Mouse (Mus musculus) liver, adult 2 months (tissue): ENCODE measurements around the gene Klhdc8a.

ENCODE experiments used
- CTCF ChIP-seq: fragments of 200-500 bp; IDR thresholded peaks from 2 replicates; pipeline ENCODE4 v1.5.1; 2011; ENCODE audit warnings: low read depth, low read length, control low read depth
- POLR2A ChIP-seq: fragments of 200-500 bp; IDR thresholded peaks from 2 replicates; pipeline ENCODE4 v1.6.1; 2011; ENCODE audit warnings: low read length, control low read depth; ENCODE audit not compliant: insufficient read depth; ENCODE audit errors: extremely low read depth

DNA sequence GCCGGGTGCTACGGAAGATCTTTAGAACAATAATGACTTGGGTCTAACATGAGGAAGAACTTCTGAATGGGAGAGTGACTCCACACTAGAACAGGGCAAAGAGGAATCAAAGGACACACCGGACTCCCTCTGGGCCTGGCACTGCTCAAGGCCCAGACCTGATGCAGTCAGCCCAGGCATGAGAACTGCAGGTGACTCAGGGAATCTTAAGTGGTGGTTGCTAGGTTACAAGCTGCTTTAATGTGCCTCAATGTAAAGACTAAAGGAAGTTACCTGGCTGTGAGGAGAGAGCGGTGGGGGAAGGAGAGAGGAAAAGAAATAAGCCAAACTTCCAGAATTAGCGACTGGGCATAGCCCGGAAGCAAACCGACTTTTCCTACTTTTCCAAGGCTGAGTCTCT is 2.9 kb upstream of the Klhdc8a start:
- no peak for TF ChIP-seq CTCF
- no peak for TF ChIP-seq POLR2A
